Mouse (Mus musculus) heart, postnatal 0 days (tissue): Measurements from ENCODE around the gene Foxj1. TPM values are rescaled to one million over a fixed set of nuclear protein-coding genes. Genes with fewer than 3 reads are reported as not detected.

ENCODE experiments used
- ATAC-seq: fragments of 200-750 bp; cut with Nextera tagmentation; 2 replicates; pipeline ENCODE4 v1.8.0; 2017; ENCODE audit warnings: low read depth, moderate number of reproducible peaks, moderate library complexity; ENCODE audit not compliant: insufficient read depth
- DNase-seq: peaks from one replicate; pipeline ENCODE4 v3.0.0-alpha.2; 2016; ENCODE audit warnings: low spot score
- H3K27ac ChIP-seq: fragments of 300-500 bp; sonication (generic); 2 replicates; pipeline ENCODE4 v1.5.1; 2014; ENCODE audit warnings: low read depth, mild to moderate bottlenecking
- H3K27me3 ChIP-seq: fragments of 300-500 bp; sonication (generic); 2 replicates; pipeline ENCODE4 v1.6.1; 2014; ENCODE audit warnings: low read length, mixed read lengths; ENCODE audit not compliant: control insufficient read depth, insufficient read depth
- H3K36me3 ChIP-seq: fragments of 300-500 bp; sonication (generic); replicated peaks from 2 replicates; pipeline ENCODE4 v1.6.1; 2014; ENCODE audit warnings: low read length, mixed read lengths; ENCODE audit not compliant: control insufficient read depth, insufficient read depth
- H3K4me1 ChIP-seq: fragments of 300-500 bp; sonication (generic); 2 replicates; pipeline ENCODE4 v1.6.1; 2014; ENCODE audit warnings: antibody characterized with exemption; ENCODE audit not compliant: control insufficient read depth, insufficient read depth
- H3K4me2 ChIP-seq: fragments of 300-500 bp; sonication (generic); 2 replicates; pipeline ENCODE4 v1.6.1; 2014; ENCODE audit warnings: low read depth, mild to moderate bottlenecking, low read length, moderate library complexity
- H3K4me3 ChIP-seq: fragments of 300-500 bp; sonication (generic); 2 replicates; pipeline ENCODE4 v1.5.1; 2014; ENCODE audit warnings: low read depth, low read length
- H3K9ac ChIP-seq: fragments of 300-500 bp; sonication (generic); replicated peaks from 2 replicates; pipeline ENCODE4 v1.6.1; 2014; ENCODE audit warnings: low read depth, low read length, mixed read lengths
- H3K9me3 ChIP-seq: fragments of 300-500 bp; sonication (generic); replicated peaks from 2 replicates; pipeline ENCODE4 v1.6.1; 2016; ENCODE audit warnings: low read length; ENCODE audit not compliant: control insufficient read depth
- CTCF ChIP-seq: IDR thresholded peaks from 2 replicates; pipeline ENCODE4 v1.5.1; 2016; ENCODE audit warnings: antibody characterized with exemption, control low read depth, low read depth
- EP300 ChIP-seq: IDR thresholded peaks from 2 replicates; pipeline ENCODE4 v1.6.1; 2016; ENCODE audit warnings: antibody characterized with exemption, low read depth
- WGBS: fragments of 180-500 bp; shearing (Covaris S2); extraction: QIAGEN DNeasy Blood & Tissue Kit; methylation state at CpG from one replicate; pipeline ENCODE4 v1.1.7; 2014; 5-methylcytosine and 5-hydroxymethylcytosine counted together
- polyA plus RNA-seq: library from polyadenylated mRNA; unstranded; fragments of >200 nt; fragmentation: Nextera tagmentation; extraction: Ambion mirVana; gene quantifications from 2 replicates; pipeline ENCODE4 v1.2.1, GENCODE M21; 2015
- total RNA-seq: library from RNA; depleted of rRNA; stranded (reverse); fragments of >200 nt; gene quantifications from 2 replicates; pipeline ENCODE4 v1.2.3, GENCODE M21; 2014; ENCODE audit warnings: low replicate concordance

The Foxj1 gene
- total and polyA plus RNA-seq, 2 experiments from 2014 or later, result 0.04 TPM; not detected in 1

DNA sequence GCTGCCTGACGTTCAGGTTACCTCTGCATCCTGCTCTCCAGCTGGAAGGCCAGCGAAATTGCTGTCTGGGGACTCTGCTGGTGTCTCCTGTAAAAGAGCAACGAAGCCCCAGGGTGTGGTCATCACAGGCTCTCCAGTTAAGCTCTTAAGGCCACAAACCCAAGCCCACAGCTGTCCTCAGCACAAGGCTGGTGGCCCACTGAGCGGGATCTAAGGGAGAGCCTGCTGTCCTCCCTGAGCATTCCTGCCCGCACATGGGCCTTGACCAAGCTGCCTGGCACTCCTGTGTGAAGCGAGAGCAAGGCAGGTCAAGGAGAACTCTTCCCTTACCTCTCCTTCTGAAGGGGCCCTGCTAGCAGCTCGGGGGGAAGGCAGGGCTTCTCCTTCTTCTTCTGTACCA lies 11.8 kb upstream of the Foxj1 start:
- no peak overlapping the region for H3K4me3 ChIP-seq
- ATAC-seq (no peak), DNase-seq (no peak)
- no peak overlapping the region for H3K27ac ChIP-seq
- H3K27me3 ChIP-seq, result no peaks in the 10 kb centered on the region
- no peak overlapping the region for H3K9ac ChIP-seq
- H3K4me2 ChIP-seq, result no peak overlapping the region
- H3K4me1 ChIP-seq, result no peaks in the 10 kb centered on the region
- H3K36me3 ChIP-seq, result no peaks in the 10 kb centered on the region
- H3K9me3 ChIP-seq, result no peaks in the 10 kb centered on the region
- WGBS, result 89% methylated on average over 7 of the region's 7 CpGs
- TF ChIP-seq CTCF (no peak), EP300 (no peak)

GRCm38 (mm10) chr11:116342069-116342791 lies 7.0 kb upstream of the Foxj1 start:
- Histone ChIP-seq H3K4me3 (no peak overlapping the region), H3K36me3 (no peaks in the 10 kb centered on the region), H3K9me3 (no peaks in the 10 kb centered on the region), H3K4me1 (no peaks in the 10 kb centered on the region), H3K27ac (no peak overlapping the region), H3K9ac (no peak overlapping the region), H3K4me2 (no peak overlapping the region), H3K27me3 (no peaks in the 10 kb centered on the region)
- WGBS, result 60% methylated on average over 25 of the region's 25 CpGs
- ATAC-seq (no peak), DNase-seq (no peak)
- TF ChIP-seq EP300 (no peak), CTCF (no peak)

DNA sequence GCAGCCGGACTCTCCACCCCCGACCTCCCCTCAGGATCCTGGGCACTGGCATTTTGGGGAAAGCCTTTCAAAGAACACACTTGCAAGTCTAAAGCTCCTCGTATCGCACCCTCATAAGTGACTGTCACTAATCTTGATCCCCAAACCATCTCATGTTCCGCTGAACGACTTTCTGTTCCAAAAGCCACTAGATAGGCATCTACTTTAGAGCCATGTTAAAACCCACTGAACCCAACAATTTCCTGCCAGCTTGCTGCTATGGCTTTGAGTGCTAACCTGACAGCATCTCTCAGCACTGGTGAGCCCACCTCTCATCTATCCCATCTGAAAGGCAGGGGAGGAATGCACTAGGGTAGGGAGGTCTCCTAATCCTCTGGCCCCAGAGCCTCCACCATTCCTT lies 2.3 kb upstream of the Foxj1 start:
- Histone ChIP-seq H3K9ac (no peak overlapping the region), H3K9me3 (no peaks in the 10 kb centered on the region), H3K4me3 (no peak overlapping the region), H3K27ac (no peak overlapping the region), H3K4me1 (0 out of 2 replicates have a peak, but pooled peaks cover 3% of the 10 kb centered on the region), H3K27me3 (peaks cover 30% of the 10 kb centered on the region), H3K4me2 (no peak overlapping the region), H3K36me3 (no peaks in the 10 kb centered on the region)
- ATAC-seq (no peak), DNase-seq (no peak)
- TF ChIP-seq EP300 (no peak), CTCF (no peak)
- 81% methylated on average over 6 of the region's 6 CpGs for WGBS

GRCm38 (mm10) chr11:116337000-116337399 lies 1.8 kb upstream of the Foxj1 start:
- no peaks in the 10 kb centered on the region for H3K9me3 ChIP-seq
- WGBS, result 50% methylated on average over 11 of the region's 12 CpGs
- ATAC-seq (no peak), DNase-seq (no peak)
- no peak overlapping the region for H3K9ac ChIP-seq
- no peak for TF ChIP-seq EP300
- TF ChIP-seq CTCF, result no peak
- no peak overlapping the region for H3K27ac ChIP-seq
- H3K36me3 ChIP-seq, result no peaks in the 10 kb centered on the region
- H3K4me3 ChIP-seq, result no peak overlapping the region
- peaks cover 30% of the 10 kb centered on the region for H3K27me3 ChIP-seq
- no peak overlapping the region for H3K4me2 ChIP-seq
- H3K4me1 ChIP-seq, result 0 out of 2 replicates have a peak, but pooled peaks cover 3% of the 10 kb centered on the region

GRCm38 (mm10) chr11:116336393-116336792 lies 1.2 kb upstream of the Foxj1 start:
- Histone ChIP-seq H3K27ac (no peak overlapping the region), H3K9me3 (no peaks in the 10 kb centered on the region), H3K27me3 (peaks cover 30% of the 10 kb centered on the region), H3K4me2 (no peak overlapping the region), H3K9ac (no peak overlapping the region), H3K4me3 (no peak overlapping the region), H3K4me1 (0 out of 2 replicates have a peak, but pooled peaks cover 3% of the 10 kb centered on the region), H3K36me3 (no peaks in the 10 kb centered on the region)
- WGBS, result 91% methylated on average over 4 of the region's 4 CpGs
- DNase-seq (no peak), ATAC-seq (no peak)
- no peak for TF ChIP-seq EP300
- no peak for TF ChIP-seq CTCF

DNA sequence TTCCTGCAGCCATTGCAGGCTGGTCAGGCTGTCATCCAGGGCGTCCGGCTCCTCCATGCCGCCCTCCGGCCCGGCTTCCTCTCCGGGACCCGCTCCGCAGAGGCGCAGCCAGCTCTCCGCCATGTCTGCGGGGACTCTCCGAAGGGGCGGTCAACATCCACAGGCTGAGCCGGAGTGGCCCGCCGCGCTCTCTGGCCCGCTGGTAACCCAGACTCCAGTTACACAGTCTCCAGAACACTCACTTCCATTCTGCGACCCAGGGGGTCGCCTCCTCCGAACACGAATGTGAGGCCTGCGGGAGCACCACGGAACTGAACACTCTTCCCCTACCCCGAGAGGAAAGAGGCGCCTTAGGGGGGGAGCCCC lies 799 bp downstream of the Foxj1 start:
- TF ChIP-seq CTCF, result no peak
- no peak for TF ChIP-seq EP300
- Histone ChIP-seq H3K4me1 (0 out of 2 replicates have a peak, but pooled peaks cover 3% of the 10 kb centered on the region), H3K9ac (no peak overlapping the region), H3K36me3 (no peaks in the 10 kb centered on the region), H3K9me3 (no peaks in the 10 kb centered on the region), H3K27me3 (peaks cover 30% of the 10 kb centered on the region), H3K4me2 (peak overlapping the region; percentile 97), H3K4me3 (peak overlapping the region; percentile 62), H3K27ac (no peak overlapping the region)
- DNase-seq, result no peak
- 5% methylated on average over 26 of the region's 26 CpGs for WGBS
- no peak for ATAC-seq
